Mouse (Mus musculus) erythroblast, adult 5-6 weeks (primary cell): ENCODE data around the gene Ccdc9b. TPM values are rescaled to one million over a fixed set of nuclear protein-coding genes. Genes with fewer than 3 reads are reported as not detected.

ENCODE experiments used
- ATAC-seq: replicated peaks from 2 replicates; pipeline ENCODE4 v1.8.0; 2016; ENCODE audit warnings: moderate number of reproducible peaks, mild to moderate bottlenecking, moderate TSS enrichment, inconsistent platforms; ENCODE audit not compliant: poor library complexity, low FRiP score, severe bottlenecking
- total RNA-seq, 2 experiments: library from RNA; stranded (forward) in 1 of 2; stranded (reverse) in 1 of 2; fragments of 150-400 nt in 1 of 2; fragments of 200-764, 138-1000 nt in 1 of 2; gene quantifications; 2 replicates each; pipeline versions ENCODE4 v1.2.3 to v1.2.4; 2015 to 2017; ENCODE audit warnings: low replicate concordance in 2 of 2

Ccdc9b gene
- total RNA-seq, 2 experiments from 2014 or later = 0.17 TPM; not detected in 1

DNA sequence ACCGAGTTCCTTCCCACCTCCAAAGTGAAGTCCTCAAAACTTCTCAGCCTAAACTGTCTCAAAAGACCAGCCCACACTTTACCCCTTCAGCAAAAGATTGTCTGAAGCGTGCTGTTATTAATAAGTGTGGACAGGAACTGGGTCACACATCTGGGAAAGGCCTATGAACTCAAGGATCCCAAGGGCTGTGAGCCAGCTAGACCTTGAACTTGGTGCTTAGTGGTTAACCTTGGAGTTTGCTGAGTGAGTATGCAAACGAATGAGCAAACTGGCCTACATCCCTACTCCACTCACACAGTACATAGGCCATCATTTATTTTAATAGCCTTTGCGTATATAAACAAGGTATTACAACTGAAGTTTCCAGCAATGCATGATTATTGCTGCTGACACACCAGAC lies 37.0 kb downstream of the Ccdc9b start:
- no peak for ATAC-seq

DNA sequence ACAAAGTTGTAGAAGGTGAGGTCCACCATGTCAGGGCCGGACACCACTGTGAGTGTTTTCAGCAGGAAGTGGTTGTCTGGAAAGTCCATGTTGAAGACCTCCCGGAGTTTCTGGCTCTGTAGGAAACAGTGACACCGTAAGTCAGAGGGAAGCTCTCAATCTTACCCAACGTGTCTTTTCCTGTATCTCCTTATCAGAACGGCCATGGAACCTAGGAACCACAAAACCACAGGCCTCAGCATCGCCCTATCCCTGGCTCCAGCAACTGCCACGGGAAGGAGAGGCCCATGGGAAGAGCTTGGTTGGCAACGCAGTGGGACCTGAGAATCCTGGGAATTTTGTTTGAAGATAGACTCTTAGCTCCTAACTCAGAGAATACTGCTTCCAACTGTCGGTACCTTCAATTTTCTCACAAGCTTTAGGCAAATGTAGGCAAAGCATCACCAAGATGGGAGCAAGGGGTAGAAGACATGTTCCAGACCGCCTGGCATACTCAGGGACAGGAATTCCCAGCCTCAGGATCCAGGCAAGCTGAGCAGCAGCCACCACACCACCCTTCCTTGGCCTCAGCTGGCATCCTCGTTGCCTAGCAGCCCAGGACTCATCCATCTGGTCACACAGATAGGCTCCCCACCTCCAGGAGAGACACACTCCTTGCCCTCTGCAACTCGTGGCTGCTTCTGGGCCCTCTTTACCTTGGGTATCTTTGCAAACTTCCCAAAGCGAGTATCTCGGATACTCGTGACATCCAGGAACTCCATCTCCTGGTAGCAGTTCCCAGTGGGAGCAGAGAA lies 38.6 kb downstream of the Ccdc9b start:
- ATAC-seq = no peak

DNA sequence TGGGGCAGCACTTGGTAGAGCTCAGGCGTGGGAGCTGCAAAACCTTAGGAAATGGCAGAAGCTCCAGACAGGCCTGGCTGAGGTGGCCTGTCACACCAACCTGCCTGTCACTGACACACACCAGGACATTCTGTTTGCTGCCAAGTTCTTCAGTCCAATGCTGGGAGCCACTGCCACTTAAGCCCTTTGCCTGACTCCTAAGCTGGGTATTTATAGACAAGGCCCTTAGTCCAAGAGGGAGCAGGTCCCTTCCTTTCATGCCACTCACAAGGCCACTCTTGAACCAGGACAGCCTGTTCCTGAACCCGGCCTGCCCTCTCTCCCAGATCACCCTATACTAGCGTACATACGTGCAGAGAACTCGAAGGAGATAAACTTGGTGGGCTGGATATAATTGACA lies 45.8 kb downstream of the Ccdc9b start:
- ATAC-seq = no peak

DNA sequence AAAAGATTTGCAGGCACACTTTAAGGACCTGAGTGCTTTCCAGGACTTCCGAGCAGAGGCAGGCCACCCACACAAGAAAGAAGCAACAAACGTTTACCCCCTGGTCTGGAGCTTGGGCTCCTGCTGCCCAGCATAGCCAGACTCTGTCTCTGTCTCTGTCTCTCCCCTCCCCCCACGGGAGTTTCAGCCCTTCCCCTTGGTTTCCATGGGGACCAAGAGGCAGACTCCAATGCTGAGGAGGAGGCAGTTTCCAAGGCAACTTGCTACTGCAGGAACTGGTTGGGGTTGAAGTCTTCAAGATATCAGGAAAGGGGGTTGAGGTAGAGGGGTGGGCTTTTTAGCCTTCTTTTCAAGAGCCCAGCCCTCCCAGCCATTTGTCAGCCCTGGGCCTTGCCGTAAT lies 48.2 kb downstream of the Ccdc9b start:
- no peak for ATAC-seq

DNA sequence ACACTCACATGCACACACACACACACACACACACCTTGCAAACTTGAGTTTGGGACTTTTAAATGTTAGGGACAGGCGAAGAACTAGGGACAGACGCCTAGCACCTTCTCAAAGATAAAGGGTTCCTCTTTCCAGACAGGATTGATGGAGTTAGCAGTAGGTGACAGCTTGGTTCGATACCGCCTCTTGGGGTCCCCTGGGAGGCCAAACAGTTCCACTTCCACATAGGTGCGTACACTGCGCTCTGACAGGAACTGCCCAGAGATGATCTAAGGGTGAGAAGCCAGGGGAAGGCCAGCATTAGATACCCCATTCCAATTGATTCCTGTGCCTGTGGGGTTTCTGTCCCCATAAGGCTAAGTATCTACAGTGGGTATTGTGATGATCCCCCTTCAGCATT lies 48.8 kb downstream of the Ccdc9b start:
- ATAC-seq = no peak

DNA sequence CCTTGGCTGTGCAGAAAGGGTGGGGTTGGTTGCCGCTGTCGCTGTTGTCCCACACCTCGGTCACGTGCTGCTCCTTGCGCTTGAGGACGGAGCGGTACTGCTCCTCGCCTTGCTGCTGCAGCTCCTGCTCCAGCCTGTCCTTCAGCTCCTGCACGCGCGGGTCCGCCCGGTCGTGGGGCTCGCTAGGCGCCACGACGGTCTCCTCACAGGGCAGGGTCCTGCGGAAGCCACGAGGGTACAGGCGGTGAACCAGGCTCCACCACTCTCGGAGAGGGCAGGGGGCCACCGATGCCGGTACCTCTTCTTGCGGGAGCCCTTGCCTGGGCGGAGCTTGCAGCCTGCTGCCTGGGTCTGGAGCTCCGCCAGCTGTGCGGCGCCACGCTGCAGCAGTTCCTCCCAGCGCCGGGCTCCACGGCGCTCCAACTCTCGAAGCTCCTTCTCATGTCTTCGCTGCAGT lies 51.4 kb downstream of the Ccdc9b start:
- no peak for ATAC-seq

DNA sequence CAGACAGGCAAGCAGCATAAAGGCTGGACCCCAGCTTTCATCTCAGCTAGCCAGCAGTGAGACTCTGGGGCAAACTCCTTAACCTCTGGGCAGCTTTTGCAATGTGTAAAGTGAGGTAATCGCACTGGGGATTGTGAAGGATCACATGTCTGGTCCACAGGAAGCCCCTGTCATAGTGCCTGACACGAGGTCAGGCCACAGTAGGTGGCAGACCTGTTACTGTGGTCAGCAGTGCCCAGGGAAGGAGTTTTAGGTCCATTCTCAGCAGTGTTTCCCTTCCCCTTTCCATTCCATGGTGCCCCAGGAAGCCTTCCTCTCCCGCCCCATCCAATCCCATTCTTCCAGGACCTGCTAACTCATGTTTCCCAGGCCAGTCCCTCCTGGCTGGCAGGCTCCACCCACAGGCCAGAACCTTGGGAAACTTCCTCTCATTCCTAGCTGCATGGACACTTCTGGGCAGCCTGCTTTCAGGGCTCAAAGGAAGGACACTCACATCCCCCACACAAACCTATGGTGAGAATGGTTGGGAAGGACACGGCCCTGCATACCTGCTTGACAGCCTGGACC lies 52.7 kb downstream of the Ccdc9b start:
- ATAC-seq = no peak

DNA sequence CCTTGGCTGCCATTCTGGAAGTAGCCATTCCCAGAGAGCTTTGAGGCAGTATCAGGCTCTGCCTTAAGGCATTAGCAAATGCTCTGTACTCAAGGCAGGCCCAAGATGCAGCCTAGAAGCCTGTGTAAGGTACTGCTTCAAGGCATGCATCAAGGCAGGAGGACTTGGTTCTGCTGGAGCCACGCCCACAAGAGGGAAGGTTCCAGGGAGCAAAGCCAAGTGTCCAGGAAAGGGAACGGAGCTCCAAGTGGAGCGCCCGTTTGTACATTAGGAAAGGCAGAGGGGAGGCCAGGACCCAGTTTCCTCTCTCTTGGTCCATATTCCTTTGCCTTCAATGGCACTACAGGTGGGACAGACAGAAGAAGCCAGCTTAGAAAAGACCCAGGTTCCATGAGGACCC lies 54.0 kb downstream of the Ccdc9b start:
- ATAC-seq = no peak

DNA sequence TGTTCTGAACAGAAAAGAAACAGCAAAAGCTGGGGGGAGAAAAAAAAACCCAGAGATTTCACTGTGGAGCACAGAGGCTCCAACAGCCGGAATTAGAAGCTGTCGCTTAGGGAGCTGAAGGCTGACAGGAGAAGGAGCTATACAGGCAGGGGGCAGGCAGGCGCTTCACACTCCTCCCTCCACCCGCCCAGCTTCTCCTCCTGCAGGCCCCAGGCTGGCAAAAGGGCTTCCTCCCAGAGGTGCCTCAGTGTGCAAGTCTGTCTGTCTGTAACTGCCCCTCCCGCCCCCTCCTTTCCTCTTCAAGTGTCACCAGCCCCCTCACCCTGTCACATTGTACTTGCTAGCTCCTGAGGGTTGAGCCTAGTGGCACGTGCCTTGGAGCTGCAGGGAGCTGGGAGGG lies 56.0 kb downstream of the Ccdc9b start:
- no peak for ATAC-seq

Other genes starting within 250 kb of the Ccdc9b start
- 2.1 and 12.7 TPM in 2 replicates for gene Bmf, start 213.0 kb downstream of the Ccdc9b start, total RNA-seq (2015; ENCODE audit: low replicate concordance)
- gene Bmf, start 213.0 kb downstream of the Ccdc9b start, total RNA-seq (2017; ENCODE audit: low replicate concordance) = 1.4 and 3.2 TPM in 2 replicates
- gene Bub1b, start 164.4 kb downstream of the Ccdc9b start, total RNA-seq (2015; ENCODE audit: low replicate concordance) = 21.7 and 41.2 TPM in 2 replicates
- 36.4 and 48.5 TPM in 2 replicates for gene Bub1b, start 164.4 kb downstream of the Ccdc9b start, total RNA-seq (2017; ENCODE audit: low replicate concordance)
- gene Pak6, start 99.4 kb downstream of the Ccdc9b start, total RNA-seq (2015; ENCODE audit: low replicate concordance) = not detected in 2 replicates
- 0.77 TPM in 1 of 2 replicates, not detected in the other for gene Pak6, start 99.4 kb downstream of the Ccdc9b start, total RNA-seq (2017; ENCODE audit: low replicate concordance)
- gene Ankrd63, start 58.7 kb downstream of the Ccdc9b start, total RNA-seq (2015; ENCODE audit: low replicate concordance) = 0.19 TPM in 1 of 2 replicates, not detected in the other
- gene Ankrd63, start 58.7 kb downstream of the Ccdc9b start, total RNA-seq (2017; ENCODE audit: low replicate concordance) = 0.14 TPM in 1 of 2 replicates, not detected in the other
- gene Plcb2, start 34.2 kb downstream of the Ccdc9b start, total RNA-seq (2015; ENCODE audit: low replicate concordance) = 30.7 and 38.9 TPM in 2 replicates
- gene Plcb2, start 34.2 kb downstream of the Ccdc9b start, total RNA-seq (2017; ENCODE audit: low replicate concordance) = 13.7 and 17.6 TPM in 2 replicates
- 6.5 and 10.4 TPM in 2 replicates for gene Inafm2, start 16.9 kb downstream of the Ccdc9b start, total RNA-seq (2015; ENCODE audit: low replicate concordance)
- gene Inafm2, start 16.9 kb downstream of the Ccdc9b start, total RNA-seq (2017; ENCODE audit: low replicate concordance) = 3.5 and 4.6 TPM in 2 replicates
- gene Phgr1, start 10.1 kb upstream of the Ccdc9b start, total RNA-seq (2015; ENCODE audit: low replicate concordance) = not detected in 2 replicates
- gene Phgr1, start 10.1 kb upstream of the Ccdc9b start, total RNA-seq (2017; ENCODE audit: low replicate concordance) = not detected in 2 replicates
- gene Disp2, start 17.1 kb upstream of the Ccdc9b start, total RNA-seq (2015; ENCODE audit: low replicate concordance) = not detected in 2 replicates
- 0.14 TPM in 1 of 2 replicates, not detected in the other for gene Disp2, start 17.1 kb upstream of the Ccdc9b start, total RNA-seq (2017; ENCODE audit: low replicate concordance)
- 16.5 and 19.8 TPM in 2 replicates for gene Knstrn, start 51.3 kb upstream of the Ccdc9b start, total RNA-seq (2015; ENCODE audit: low replicate concordance)
- gene Knstrn, start 51.3 kb upstream of the Ccdc9b start, total RNA-seq (2017; ENCODE audit: low replicate concordance) = 51.9 and 67.3 TPM in 2 replicates
- 1.9 and 8.1 TPM in 2 replicates for gene Ivd, start 99.3 kb upstream of the Ccdc9b start, total RNA-seq (2015; ENCODE audit: low replicate concordance)
- 4.2 and 4.8 TPM in 2 replicates for gene Ivd, start 99.3 kb upstream of the Ccdc9b start, total RNA-seq (2017; ENCODE audit: low replicate concordance)
- gene Bahd1, start 137.7 kb upstream of the Ccdc9b start, total RNA-seq (2015; ENCODE audit: low replicate concordance) = 1.3 and 2.3 TPM in 2 replicates
- gene Bahd1, start 137.7 kb upstream of the Ccdc9b start, total RNA-seq (2017; ENCODE audit: low replicate concordance) = 3.2 and 4.3 TPM in 2 replicates
- 1.5 and 2.7 TPM in 2 replicates for gene Chst14, start 163.8 kb upstream of the Ccdc9b start, total RNA-seq (2015; ENCODE audit: low replicate concordance)
- 0.43 TPM in 1 of 2 replicates, not detected in the other for gene Chst14, start 163.8 kb upstream of the Ccdc9b start, total RNA-seq (2017; ENCODE audit: low replicate concordance)